Mouse (Mus musculus): ENCODE results near the gene Vwa3a. TPM values are rescaled to one million over a fixed set of nuclear protein-coding genes. Genes with fewer than 3 reads are reported as not detected.

Gene Vwa3a
- total and polyA plus RNA-seq, 3 experiments = 0.11 TPM; not detected in 2

DNA sequence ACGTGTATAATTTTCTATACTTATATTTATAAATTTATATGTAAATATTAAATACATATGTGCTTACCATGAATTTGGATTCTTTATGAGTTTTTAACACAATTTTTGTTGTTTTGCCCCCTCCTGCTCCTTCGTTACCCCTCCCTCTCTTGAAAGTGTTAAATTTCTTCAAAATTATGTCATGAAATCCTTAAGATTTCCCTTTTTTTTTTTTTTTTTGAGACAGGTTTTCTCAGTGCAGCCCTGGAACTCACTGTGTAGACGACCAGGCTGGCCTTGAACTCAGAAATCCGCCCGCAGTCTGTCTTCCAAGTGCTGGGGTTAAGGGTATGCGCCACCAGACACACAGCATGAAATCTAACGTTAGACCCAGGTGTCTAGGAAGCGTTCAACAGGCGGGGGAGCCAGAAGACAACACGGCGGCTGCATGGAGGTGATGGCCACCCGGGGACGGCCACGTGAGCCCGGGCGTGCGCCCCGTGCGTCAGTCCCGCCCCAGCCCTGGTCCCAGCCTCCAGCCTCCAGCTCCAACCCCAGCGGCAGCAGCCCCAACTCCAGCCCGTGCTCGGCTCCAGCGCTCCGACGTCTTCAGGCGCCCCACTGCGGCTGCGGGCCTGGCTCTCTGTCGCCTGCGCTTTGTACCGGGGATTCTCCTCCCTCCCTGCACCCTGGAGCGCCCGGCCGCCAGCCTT is 103.4 kb downstream of the Vwa3a start, which contains the start of gene Eef2k:
Gene Eef2k (plus strand): TSS at position 487 of the 692 bp plus-strand sequence.
- ATAC-seq (ENCODE audit: extremely low read depth, insufficient number of reproducible peaks, low FRiP score, poor library complexity, severe bottlenecking) = peak; percentile 80
- peak within 1 kb of the TSS; percentile 74 for H3K4me3 ChIP-seq (ENCODE audit: low read depth, low read length)
- H3K4me1 ChIP-seq (ENCODE audit: insufficient read depth, low read depth, low read length) = peaks cover 71% of the 10 kb centered on the region
- TF ChIP-seq CTCF (IDR thresholded peaks at IDR 0.05; ENCODE audit: low read depth, low read length) = no peak
- no peak for TF ChIP-seq TAL1 (conservative IDR thresholded peaks at IDR 0.05; ENCODE audit: low read depth, low read length)
- no peak for TF ChIP-seq GATA2 (IDR thresholded peaks at IDR 0.05; ENCODE audit: borderline replicate concordance, low read depth, low read length)
- no peak for TF ChIP-seq POLR2AphosphoS5 (IDR thresholded peaks at IDR 0.05; ENCODE audit: insufficient replicate concordance, low read depth, low read length)
- no peak for TF ChIP-seq GATA1 (IDR thresholded peaks at IDR 0.05; ENCODE audit: borderline replicate concordance, low read length)
- H3K9me3 ChIP-seq (replicated peaks) = no peaks in the 10 kb centered on the region
- peaks cover 49% of the 10 kb centered on the region for H3K36me3 ChIP-seq (replicated peaks)
- peak; percentile 98 for DNase-seq (ENCODE audit: low spot score)
- H3K27me3 ChIP-seq (ENCODE audit: insufficient read depth, low read length) = no peaks in the 10 kb centered on the region

DNA sequence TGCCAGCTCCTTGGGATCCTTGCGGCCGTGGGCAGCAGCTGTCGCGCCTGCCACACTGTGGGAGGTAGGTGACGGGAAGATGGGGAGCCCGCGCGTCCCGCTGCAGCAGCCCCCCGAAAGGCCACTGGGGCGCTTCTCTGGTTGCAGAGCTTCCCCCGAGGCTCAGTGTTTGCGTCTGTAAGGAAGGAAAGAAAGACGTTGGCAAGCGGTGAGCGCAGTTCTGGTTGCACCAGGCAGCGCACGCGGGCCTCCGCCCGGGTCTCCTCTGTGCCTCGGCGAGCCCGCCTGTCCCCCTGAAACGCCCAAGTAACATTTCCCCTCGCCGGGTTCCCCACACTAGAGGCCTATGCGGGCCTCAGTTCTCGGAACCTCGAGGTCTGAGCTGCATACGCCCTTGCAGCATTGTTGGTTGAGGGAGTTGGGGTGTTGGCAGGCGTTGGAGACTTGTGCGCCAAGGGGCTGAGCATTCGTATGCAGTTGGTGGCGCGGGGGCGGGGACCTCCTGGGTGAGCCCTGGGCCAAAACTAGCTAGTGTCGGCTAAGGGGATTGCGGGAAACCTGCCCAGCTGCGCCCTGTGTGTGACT is 104.0 kb downstream of the Vwa3a start:
- ATAC-seq (ENCODE audit: extremely low read depth, insufficient number of reproducible peaks, low FRiP score, poor library complexity, severe bottlenecking) = peak; percentile 54
- TF ChIP-seq GATA1 (IDR thresholded peaks at IDR 0.05; ENCODE audit: borderline replicate concordance, low read length) (no peak), POLR2AphosphoS5 (IDR thresholded peaks at IDR 0.05; ENCODE audit: insufficient replicate concordance, low read depth, low read length) (no peak), TAL1 (conservative IDR thresholded peaks at IDR 0.05; ENCODE audit: low read depth, low read length) (no peak), GATA2 (IDR thresholded peaks at IDR 0.05; ENCODE audit: borderline replicate concordance, low read depth, low read length) (no peak), CTCF (IDR thresholded peaks at IDR 0.05; ENCODE audit: low read depth, low read length) (no peak)
- H3K4me3 ChIP-seq (ENCODE audit: low read depth, low read length) = peak overlapping the region; percentile 74
- peaks cover 72% of the 10 kb centered on the region for H3K4me1 ChIP-seq (ENCODE audit: insufficient read depth, low read depth, low read length)
- no peaks in the 10 kb centered on the region for H3K9me3 ChIP-seq (replicated peaks)
- H3K27me3 ChIP-seq (ENCODE audit: insufficient read depth, low read length) = no peaks in the 10 kb centered on the region
- peaks cover 52% of the 10 kb centered on the region for H3K36me3 ChIP-seq (replicated peaks)
- DNase-seq (ENCODE audit: low spot score) = peak; percentile 78

DNA sequence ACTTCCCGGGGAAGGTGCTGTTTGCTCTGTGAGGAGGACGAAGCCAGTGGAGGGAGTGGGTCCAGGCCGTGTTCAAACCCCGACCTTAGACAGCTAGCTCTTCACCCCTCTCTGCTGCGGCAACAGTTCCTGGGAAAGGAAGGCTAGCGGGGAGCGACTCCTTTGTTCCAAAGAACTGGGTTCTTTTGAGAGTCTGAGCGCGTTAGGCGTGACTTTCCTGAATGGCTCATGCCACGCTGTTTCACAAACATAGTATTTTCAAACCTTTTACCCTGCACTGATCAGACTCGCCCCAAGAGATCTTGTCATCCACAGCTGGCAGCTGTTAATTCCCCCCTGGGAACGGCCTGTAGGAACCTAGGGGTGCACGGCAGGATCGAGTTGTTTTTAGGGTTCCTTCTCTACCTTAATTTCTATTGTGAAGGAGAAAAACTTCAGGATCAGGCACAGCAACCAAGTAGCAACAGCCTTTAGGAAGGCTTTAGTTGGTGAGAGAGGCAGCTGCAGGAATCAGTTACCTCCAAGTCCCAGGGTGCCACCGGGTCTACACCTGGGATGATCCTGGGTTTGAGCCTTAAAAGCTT is 104.8 kb downstream of the Vwa3a start:
- DNase-seq (ENCODE audit: low spot score) = peak; percentile 32

DNA sequence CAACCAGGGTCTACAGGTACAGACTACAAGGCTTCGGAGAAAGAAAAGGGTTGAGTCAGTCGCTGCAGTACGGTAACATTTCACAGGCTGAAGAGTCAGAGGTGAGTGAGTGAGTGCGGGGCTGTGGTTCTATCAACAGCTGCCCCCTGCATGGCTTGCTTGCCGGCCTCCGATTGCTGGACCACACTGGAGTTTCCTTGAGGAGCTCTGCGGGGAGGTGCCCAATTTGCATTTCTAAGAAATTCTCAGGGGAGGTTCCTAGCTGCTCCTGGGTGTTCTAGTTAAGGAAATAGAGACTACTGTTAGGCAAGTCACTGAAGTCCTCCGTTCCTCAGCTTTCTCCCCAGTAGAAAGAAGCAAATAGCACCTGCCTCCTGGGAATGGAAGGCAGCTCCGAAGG is 105.6 kb downstream of the Vwa3a start:
- TF ChIP-seq GATA1 (IDR thresholded peaks at IDR 0.05; ENCODE audit: borderline replicate concordance, low read length) = no peak
- no peak for ATAC-seq (ENCODE audit: extremely low read depth, insufficient number of reproducible peaks, low FRiP score, poor library complexity, severe bottlenecking)

More for the DNA sequence above, 104.8 kb downstream of the Vwa3a start:
- TF ChIP-seq CTCF (IDR thresholded peaks at IDR 0.05; ENCODE audit: low read depth, low read length) (no peak), POLR2AphosphoS5 (IDR thresholded peaks at IDR 0.05; ENCODE audit: insufficient replicate concordance, low read depth, low read length) (no peak), GATA2 (IDR thresholded peaks at IDR 0.05; ENCODE audit: borderline replicate concordance, low read depth, low read length) (no peak), TAL1 (conservative IDR thresholded peaks at IDR 0.05; ENCODE audit: low read depth, low read length) (no peak), GATA1 (IDR thresholded peaks at IDR 0.05; ENCODE audit: borderline replicate concordance, low read length) (no peak)
- H3K9me3 ChIP-seq (replicated peaks) = no peaks in the 10 kb centered on the region
- peaks cover 76% of the 10 kb centered on the region for H3K4me1 ChIP-seq (ENCODE audit: insufficient read depth, low read depth, low read length)
- peak overlapping the region; percentile 74 for H3K4me3 ChIP-seq (ENCODE audit: low read depth, low read length)
- H3K36me3 ChIP-seq (replicated peaks) = peaks cover 58% of the 10 kb centered on the region
- ATAC-seq (ENCODE audit: extremely low read depth, insufficient number of reproducible peaks, low FRiP score, poor library complexity, severe bottlenecking) = no peak
- H3K27me3 ChIP-seq (ENCODE audit: insufficient read depth, low read length) = no peaks in the 10 kb centered on the region

DNA sequence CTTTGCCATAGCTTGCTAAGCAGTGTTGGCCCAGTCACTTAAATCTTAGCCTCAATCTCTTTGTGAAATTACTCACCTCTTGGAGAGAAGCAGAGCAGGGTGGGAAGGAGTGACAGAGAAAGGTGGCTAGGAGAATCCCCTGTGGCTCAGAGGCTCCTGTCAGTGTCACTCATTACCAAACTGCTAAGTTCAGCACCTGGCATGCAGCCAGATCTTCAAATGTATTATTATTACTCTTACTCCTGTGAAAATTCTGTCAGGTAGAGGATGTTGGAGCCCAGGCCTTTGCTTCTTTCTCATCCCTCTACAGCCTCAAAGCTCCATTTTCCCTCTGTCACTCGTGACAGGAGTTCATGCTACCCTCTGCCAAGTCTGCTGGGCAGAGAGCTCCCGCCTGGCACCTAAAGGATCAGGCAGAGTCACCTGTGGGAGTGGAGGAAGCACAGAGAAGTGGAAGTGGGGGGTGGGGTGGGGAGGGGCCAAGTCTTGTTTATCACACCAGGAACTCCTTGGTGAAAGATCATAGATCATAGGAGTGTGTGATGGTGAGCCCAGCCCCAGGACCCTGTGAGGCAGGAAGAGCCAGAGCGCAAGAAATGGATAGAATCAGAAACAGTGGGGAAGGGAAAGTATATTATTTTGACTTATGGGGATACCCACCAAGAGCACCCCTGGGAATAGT is 109.9 kb downstream of the Vwa3a start:
- peaks cover 95% of the 10 kb centered on the region for H3K4me1 ChIP-seq (ENCODE audit: insufficient read depth, low read depth, low read length)
- H3K9me3 ChIP-seq (replicated peaks) = no peaks in the 10 kb centered on the region
- H3K27me3 ChIP-seq (ENCODE audit: insufficient read depth, low read length) = no peaks in the 10 kb centered on the region
- ATAC-seq (ENCODE audit: extremely low read depth, insufficient number of reproducible peaks, low FRiP score, poor library complexity, severe bottlenecking) (no peak), DNase-seq (ENCODE audit: low spot score) (no peak)
- no peak for TF ChIP-seq GATA2 (IDR thresholded peaks at IDR 0.05; ENCODE audit: borderline replicate concordance, low read depth, low read length)
- TF ChIP-seq GATA1 (IDR thresholded peaks at IDR 0.05; ENCODE audit: borderline replicate concordance, low read length) = no peak
- peaks cover 96% of the 10 kb centered on the region for H3K36me3 ChIP-seq (replicated peaks)
- H3K4me3 ChIP-seq (ENCODE audit: low read depth, low read length) = no peak overlapping the region; the same call in 1 of the 2 replicates

More for the DNA sequence above, 105.6 kb downstream of the Vwa3a start:
- H3K27me3 ChIP-seq (ENCODE audit: insufficient read depth, low read length) = no peaks in the 10 kb centered on the region
- no peaks in the 10 kb centered on the region for H3K9me3 ChIP-seq (replicated peaks)
- peaks cover 65% of the 10 kb centered on the region for H3K36me3 ChIP-seq (replicated peaks)
- H3K4me3 ChIP-seq (ENCODE audit: low read depth, low read length) = peak overlapping the region; percentile 74
- peak; percentile 47 for DNase-seq (ENCODE audit: low spot score)
- H3K4me1 ChIP-seq (ENCODE audit: insufficient read depth, low read depth, low read length) = peaks cover 81% of the 10 kb centered on the region

DNA sequence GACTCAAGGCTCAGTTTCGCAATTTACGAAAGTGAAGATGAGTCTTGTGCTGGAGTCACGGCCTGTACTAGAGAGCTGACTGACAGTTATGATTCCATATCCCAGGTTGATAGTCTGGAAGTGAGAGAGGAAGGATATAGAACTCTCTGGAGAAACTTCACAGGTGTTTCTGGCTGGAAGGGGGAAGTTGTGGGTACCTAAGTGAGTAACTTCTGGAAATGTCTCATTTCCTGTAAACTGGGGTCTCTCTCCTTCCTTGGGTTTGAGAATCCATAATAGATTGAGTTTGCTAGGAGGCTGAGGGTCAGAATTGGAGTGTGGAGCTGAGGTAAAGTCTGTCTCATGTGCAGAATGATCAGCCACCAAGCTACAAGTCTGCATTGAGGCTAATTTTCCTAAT is 111.0 kb downstream of the Vwa3a start:
- peaks cover 90% of the 10 kb centered on the region for H3K36me3 ChIP-seq (replicated peaks)
- ATAC-seq (ENCODE audit: extremely low read depth, insufficient number of reproducible peaks, low FRiP score, poor library complexity, severe bottlenecking) (no peak), DNase-seq (ENCODE audit: low spot score) (no peak)
- no peaks in the 10 kb centered on the region for H3K27me3 ChIP-seq (ENCODE audit: insufficient read depth, low read length)
- no peak for TF ChIP-seq TAL1 (conservative IDR thresholded peaks at IDR 0.05; ENCODE audit: low read depth, low read length)
- no peak for TF ChIP-seq GATA1 (IDR thresholded peaks at IDR 0.05; ENCODE audit: borderline replicate concordance, low read length)
- no peak for TF ChIP-seq GATA2 (IDR thresholded peaks at IDR 0.05; ENCODE audit: borderline replicate concordance, low read depth, low read length)
- TF ChIP-seq POLR2AphosphoS5 (IDR thresholded peaks at IDR 0.05; ENCODE audit: insufficient replicate concordance, low read depth, low read length) = no peak
- TF ChIP-seq CTCF (IDR thresholded peaks at IDR 0.05; ENCODE audit: low read depth, low read length) = no peak
- no peak overlapping the region; the same call in 1 of the 2 replicates for H3K4me3 ChIP-seq (ENCODE audit: low read depth, low read length)
- H3K9me3 ChIP-seq (replicated peaks) = no peaks in the 10 kb centered on the region
- peaks cover 92% of the 10 kb centered on the region for H3K4me1 ChIP-seq (ENCODE audit: insufficient read depth, low read depth, low read length)

Other genes starting within 250 kb of the Vwa3a start
- 225 and 235 TPM in 2 replicates for gene Uqcrc2, start 104.1 kb upstream of the Vwa3a start, total RNA-seq (2014; fragmentation: Nextera tagmentation)
- gene Uqcrc2, start 104.1 kb upstream of the Vwa3a start, total RNA-seq (2017) = 200 and 213 TPM in 2 replicates
- gene Uqcrc2, start 104.1 kb upstream of the Vwa3a start, polyA plus RNA-seq (2012) = 10.3 and 11.3 TPM in 2 replicates
- not detected in 2 replicates for gene Pdzd9, start 69.0 kb upstream of the Vwa3a start, total RNA-seq (2014; fragmentation: Nextera tagmentation)
- gene Pdzd9, start 69.0 kb upstream of the Vwa3a start, total RNA-seq (2017) = 0.38 and 0.46 TPM in 2 replicates
- not detected in 2 replicates for gene Pdzd9, start 69.0 kb upstream of the Vwa3a start, polyA plus RNA-seq (2012)
- 81.1 and 127 TPM in 2 replicates for gene Mosmo, start 61.7 kb upstream of the Vwa3a start, total RNA-seq (2014; fragmentation: Nextera tagmentation)
- gene Mosmo, start 61.7 kb upstream of the Vwa3a start, total RNA-seq (2017) = 39.3 and 44.5 TPM in 2 replicates
- gene Mosmo, start 61.7 kb upstream of the Vwa3a start, polyA plus RNA-seq (2012) = 30.4 and 41.0 TPM in 2 replicates
- gene Gm5737, start 73.0 kb downstream of the Vwa3a start, total RNA-seq (2014; fragmentation: Nextera tagmentation) = not detected in 2 replicates
- not detected in 2 replicates for gene Gm5737, start 73.0 kb downstream of the Vwa3a start, total RNA-seq (2017)
- gene Gm5737, start 73.0 kb downstream of the Vwa3a start, polyA plus RNA-seq (2012) = not detected in 2 replicates
- gene Eef2k, start 103.5 kb downstream of the Vwa3a start, total RNA-seq (2014; fragmentation: Nextera tagmentation) = 62.3 and 72.9 TPM in 2 replicates
- gene Eef2k, start 103.5 kb downstream of the Vwa3a start, total RNA-seq (2017) = 185 and 189 TPM in 2 replicates
- gene Eef2k, start 103.5 kb downstream of the Vwa3a start, polyA plus RNA-seq (2012) = 89.8 and 107 TPM in 2 replicates
- gene Polr3e, start 178.4 kb downstream of the Vwa3a start, total RNA-seq (2014; fragmentation: Nextera tagmentation) = 18.0 and 21.3 TPM in 2 replicates
- 26.2 and 27.6 TPM in 2 replicates for gene Polr3e, start 178.4 kb downstream of the Vwa3a start, total RNA-seq (2017)
- 31.1 and 36.5 TPM in 2 replicates for gene Polr3e, start 178.4 kb downstream of the Vwa3a start, polyA plus RNA-seq (2012)
- gene Cdr2, start 243.0 kb downstream of the Vwa3a start, total RNA-seq (2014; fragmentation: Nextera tagmentation) = 12.8 and 20.0 TPM in 2 replicates
- 12.7 and 14.0 TPM in 2 replicates for gene Cdr2, start 243.0 kb downstream of the Vwa3a start, total RNA-seq (2017)
- 7.7 and 8.0 TPM in 2 replicates for gene Cdr2, start 243.0 kb downstream of the Vwa3a start, polyA plus RNA-seq (2012)
- 4.5 TPM in 1 of 2 replicates, not detected in the other for gene Mfsd13b, start 243.2 kb downstream of the Vwa3a start, total RNA-seq (2014; fragmentation: Nextera tagmentation)
- 0.38 TPM in 1 of 2 replicates, not detected in the other for gene Mfsd13b, start 243.2 kb downstream of the Vwa3a start, total RNA-seq (2017)
- gene Mfsd13b, start 243.2 kb downstream of the Vwa3a start, polyA plus RNA-seq (2012) = not detected in 2 replicates

Data from G1E (cell line).